Mouse (Mus musculus) ES-Bruce4 (cell line): ENCODE results near the gene Ldlrad1.

Experiments used
- CTCF ChIP-seq: IDR thresholded peaks from one replicate; pipeline ENCODE4 v1.8.1; 2011; ENCODE audit warnings: low read depth, low read length
- EP300 ChIP-seq: IDR thresholded peaks from 2 replicates; pipeline ENCODE4 v1.6.1; 2011; ENCODE audit warnings: low read depth, low read length; ENCODE audit not compliant: insufficient read depth
- POLR2A ChIP-seq: IDR thresholded peaks from one replicate; pipeline ENCODE4 v1.8.1; 2011; ENCODE audit warnings: low read length; ENCODE audit not compliant: insufficient read depth

GRCm38 (mm10) chr4:107179561-107179960 lies 29.4 kb upstream of the Ldlrad1 start:
- TF ChIP-seq CTCF (no peak), POLR2A (no peak), EP300 (no peak)
